Mouse (Mus musculus): Measurements from ENCODE around the gene Car7.
"Not testable (repeated sequence)": the region's sequence is repeated elsewhere in the genome, so short reads cannot be mapped to it uniquely, and the experiment has no call there.

The Car7 gene

DNA sequence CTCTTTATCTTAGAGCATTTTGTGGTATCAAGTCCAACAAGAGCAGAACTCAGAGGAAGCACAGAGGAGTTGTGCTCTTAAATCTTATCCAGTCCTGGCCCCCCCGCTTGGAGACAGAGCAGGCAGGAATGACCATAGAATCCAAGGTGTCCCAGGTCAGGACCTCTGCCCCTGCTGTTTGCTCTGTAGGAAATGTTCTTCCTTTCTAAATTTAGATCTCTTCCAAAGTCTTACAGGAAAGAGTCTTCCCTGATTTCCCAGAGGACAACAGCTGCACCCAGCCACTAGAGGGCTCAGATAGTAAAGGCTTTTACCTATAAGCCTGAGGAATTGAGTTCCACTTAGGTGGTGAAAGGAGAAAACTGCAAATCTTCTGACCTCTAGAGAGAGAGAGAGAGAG lies 35.1 kb downstream of the Car7 start:
- DNase-seq (ENCODE audit: low spot score in 2 of 2) = no peak

DNA sequence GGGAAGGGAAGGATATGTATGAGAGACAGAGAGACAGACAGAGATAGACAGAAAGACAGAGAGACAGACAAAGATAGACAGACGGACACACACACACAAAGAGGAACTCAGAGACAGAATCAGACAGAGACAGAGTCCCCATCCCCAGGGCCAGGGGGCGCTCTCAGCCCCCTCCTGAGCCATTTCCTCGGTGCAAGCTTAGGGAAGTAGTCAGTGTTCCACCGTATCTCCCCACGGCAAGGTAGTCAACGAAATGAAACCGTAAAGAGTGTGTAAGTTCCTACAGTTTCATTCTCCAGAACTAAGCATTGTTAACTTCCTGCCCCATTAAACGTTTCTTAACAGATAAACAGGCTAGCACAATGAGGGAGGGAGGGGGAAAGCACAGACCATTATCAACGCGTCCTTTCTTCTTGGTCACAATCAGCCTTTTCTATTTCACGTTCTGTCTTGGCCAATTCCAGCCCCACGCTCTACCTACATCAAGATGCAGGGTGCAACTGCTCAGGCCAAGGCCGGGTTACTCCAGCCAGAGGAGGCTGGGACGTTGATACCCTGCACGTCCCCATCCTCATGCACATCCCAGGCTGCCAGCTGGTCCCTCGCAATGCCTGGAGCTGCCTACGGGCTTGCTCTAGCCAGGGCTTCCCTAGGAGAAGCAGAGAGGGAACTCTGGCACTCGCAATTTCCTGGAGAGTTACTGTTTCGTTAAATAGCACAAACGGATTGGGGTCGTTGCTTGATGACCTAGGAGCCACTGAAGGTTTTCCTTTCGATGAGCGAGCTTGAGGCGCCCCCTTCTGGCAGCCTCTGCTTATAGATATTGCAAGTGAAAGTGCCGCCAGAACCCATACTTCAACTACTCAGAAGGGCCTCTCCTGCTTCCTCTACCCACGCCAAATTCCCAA lies 36.2 kb downstream of the Car7 start:
- peak; percentile 68 to 72 for DNase-seq (ENCODE audit: low spot score in 2 of 2)

- DNase-seq (ENCODE audit: low spot score in 2 of 2) = no peak
Observed at GRCm38 (mm10) chr8:104576820-104577219, 42.3 kb downstream of the Car7 start.

GRCm38 (mm10) chr8:104577606-104578005 lies 43.1 kb downstream of the Car7 start:
- DNase-seq (ENCODE audit: low spot score in 2 of 2) = not testable (repeated sequence)

DNA sequence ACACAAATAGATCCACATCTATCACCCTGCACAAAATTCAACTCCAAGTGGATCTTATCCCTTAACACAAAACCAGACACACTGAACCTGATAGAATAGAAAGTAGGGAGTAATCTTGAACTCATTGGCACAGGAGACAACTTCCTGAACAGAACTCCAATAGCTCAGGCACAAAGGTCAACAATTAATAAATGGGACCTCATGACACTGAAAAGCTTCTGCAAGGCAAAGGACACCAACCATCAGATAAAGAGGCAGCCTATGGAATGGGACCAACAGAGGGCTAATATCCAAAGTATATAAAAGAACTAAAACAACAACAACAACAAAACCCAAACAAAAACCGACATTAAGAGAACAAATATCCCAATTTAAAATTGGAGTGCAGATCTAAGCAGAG lies 50.0 kb downstream of the Car7 start:
- no peak for DNase-seq (ENCODE audit: low spot score in 2 of 2)

- no peak for DNase-seq (ENCODE audit: low spot score in 2 of 2)
Observed at GRCm38 (mm10) chr8:104590284-104590683, 55.8 kb downstream of the Car7 start.

DNA sequence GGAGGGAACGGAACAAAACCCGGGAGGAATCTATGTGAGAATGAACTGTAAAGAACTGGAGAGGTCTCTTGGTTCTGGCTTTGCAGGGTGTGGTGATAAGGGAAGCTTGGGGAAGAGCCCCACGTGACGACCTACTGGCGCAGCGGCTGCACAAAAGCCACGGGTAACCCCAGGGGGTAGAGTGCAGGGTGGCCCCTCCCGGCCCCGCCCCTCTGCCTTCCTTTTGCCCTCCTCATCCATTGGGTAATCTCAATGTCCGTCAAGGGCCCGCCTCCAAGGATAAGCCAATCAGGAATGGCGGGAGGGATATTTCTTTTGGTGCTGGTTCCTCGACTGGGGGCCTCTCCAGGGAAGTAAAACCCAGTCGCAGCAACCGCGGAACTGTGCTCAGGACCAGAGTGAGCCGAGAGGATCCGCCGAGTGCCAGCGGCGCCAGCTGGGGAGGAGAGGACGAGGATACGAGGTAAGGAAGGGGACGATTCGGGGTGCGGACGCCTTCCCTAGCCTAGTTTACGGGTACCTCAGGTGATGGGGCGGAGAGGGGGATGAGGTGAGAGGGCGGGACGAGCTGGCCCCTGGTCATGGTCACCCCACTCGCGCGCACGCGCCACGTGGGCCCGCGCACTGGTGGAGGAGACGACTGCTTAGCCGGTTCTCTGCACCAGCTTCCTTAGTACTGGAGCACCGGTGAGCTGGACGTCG lies 56.8 kb downstream of the Car7 start, which contains the start of gene Pdp2:
Gene Pdp2, plus strand, starts transcription at position 319 of the 702 bp plus-strand sequence.
- peak; percentile 89 to 91 for DNase-seq (ENCODE audit: low spot score in 2 of 2)

- no peak for DNase-seq (ENCODE audit: low spot score in 2 of 2)
Observed at GRCm38 (mm10) chr8:104591856-104592255, 57.4 kb downstream of the Car7 start.

DNA sequence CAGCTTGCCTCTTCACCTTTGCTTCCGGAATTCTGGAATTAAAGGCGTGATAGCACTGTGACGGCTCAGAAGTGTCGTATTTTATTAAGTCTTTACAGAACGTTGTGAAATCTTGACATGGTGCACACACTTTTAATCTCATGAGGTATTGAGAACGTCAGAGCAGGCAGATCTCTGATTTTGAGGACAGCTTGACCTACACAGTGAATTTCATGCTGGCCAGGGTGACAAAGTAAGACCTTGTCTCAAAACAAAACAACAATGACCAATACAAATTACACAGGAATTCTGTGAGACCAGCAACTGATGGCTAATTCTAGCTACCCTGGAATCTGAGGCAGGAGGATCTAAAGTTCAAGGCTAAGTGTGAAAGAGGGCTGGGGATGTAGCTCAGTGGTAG lies 58.1 kb downstream of the Car7 start:
- DNase-seq (ENCODE audit: low spot score in 2 of 2) = no peak

GRCm38 (mm10) chr8:104593536-104594325 lies 59.2 kb downstream of the Car7 start:
- no peak for DNase-seq (ENCODE audit: low spot score in 2 of 2)

DNA sequence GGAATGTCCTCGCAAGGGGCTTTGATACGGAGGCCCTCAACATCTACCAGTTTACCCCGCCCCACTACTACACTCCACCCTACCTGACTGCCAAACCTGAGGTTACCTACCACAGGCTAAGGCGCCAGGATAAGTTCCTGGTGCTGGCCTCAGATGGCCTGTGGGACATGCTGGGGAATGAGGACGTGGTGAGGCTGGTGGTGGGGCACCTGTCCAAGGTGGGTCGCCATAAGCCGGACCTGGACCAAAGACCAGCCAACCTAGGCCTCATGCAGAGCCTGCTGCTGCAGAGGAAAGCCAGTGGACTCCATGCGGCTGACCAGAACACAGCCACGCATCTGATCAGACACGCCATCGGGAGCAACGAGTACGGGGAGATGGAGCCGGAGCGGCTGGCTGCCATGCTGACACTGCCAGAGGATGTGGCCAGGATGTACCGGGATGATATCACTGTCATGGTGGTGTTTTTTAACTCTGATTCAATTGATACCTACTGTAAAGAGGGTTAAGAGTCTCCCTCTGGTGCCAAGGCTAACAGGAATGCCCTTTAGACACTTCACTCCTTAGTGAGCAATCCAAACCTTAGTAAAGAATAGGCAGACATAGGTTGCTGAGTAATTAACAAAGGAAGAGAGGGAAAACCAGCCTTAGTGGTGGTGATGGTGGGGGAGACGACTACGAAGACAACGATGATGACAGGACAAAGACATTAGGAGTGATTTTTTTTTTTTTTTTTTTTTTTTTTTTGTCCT lies 60.3 kb downstream of the Car7 start:
- no peak for DNase-seq (ENCODE audit: low spot score in 2 of 2)

GRCm38 (mm10) chr8:104595773-104596536 lies 61.5 kb downstream of the Car7 start:
- no peak for DNase-seq (ENCODE audit: low spot score in 2 of 2)

GRCm38 (mm10) chr8:104597656-104598055 lies 63.2 kb downstream of the Car7 start:
- no peak for DNase-seq (ENCODE audit: low spot score in 2 of 2)

DNA sequence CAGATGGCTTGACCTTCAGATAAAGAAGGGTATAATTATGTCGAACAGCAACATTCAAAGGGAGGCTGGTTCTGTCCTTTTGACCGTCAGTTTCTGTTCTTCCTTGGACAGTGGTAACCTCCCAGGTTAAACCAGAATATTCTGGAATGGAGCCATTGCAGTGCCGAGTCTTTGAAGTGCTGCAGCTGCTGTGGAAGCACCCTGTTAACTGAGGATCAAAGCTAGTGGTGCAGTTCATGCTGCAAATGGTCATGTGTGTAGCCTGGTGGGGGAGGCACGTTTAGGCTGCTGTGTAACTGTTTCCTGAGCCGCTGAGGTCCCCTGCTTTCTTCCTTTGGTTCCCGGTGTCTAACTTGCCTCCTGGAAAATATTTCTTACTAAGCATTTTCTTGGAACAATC lies 64.0 kb downstream of the Car7 start:
- DNase-seq (ENCODE audit: low spot score in 2 of 2) = no peak
